Mouse (Mus musculus) retina, postnatal 7 days (tissue): ENCODE data around the gene Ppp1r3a.
"Not testable (repeated sequence)": the region's sequence is repeated elsewhere in the genome, so short reads cannot be mapped to it uniquely, and the experiment has no call there.

Experiments
- DNase-seq: peaks from one replicate; pipeline ENCODE4 v3.0.0-alpha.2; 2012; ENCODE audit warnings: low read depth, low spot score

Gene Ppp1r3a

DNA sequence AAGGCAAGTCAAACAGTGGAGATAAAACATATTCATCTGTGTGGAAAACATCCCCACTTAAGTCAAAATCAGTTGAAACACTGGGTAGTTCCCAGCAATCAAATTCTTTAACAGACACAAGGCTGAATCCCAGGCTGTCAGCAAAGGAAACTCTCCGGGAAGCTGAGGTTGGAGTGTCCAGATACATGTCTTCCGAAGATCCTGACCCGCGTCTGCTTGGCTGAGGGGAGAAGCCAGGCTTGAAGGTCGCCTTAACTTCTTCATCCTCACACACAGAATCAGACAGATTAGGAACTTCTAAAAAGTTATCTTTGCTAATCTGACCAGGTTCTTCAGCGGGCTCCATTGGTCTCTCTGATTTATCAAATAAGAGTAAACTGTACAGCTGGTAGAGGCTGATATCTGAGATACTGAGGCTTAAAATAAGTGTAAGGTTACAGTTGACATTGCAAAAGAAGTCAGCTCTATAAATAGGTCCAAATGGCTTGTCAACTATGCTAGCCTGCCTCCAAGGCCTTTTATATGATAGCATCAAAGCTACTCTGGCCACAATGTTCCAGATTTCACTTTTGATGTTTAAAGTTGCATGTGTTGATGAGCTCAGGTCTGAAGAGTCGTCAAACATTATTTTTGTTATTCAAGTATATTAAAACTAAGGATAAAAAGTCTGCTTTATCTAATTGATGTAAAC is at the start of gene Ppp1r3a:
Gene Ppp1r3a, minus strand, starts transcription at position 374 of the 691 bp plus-strand sequence.
- DNase-seq: no peak

DNA sequence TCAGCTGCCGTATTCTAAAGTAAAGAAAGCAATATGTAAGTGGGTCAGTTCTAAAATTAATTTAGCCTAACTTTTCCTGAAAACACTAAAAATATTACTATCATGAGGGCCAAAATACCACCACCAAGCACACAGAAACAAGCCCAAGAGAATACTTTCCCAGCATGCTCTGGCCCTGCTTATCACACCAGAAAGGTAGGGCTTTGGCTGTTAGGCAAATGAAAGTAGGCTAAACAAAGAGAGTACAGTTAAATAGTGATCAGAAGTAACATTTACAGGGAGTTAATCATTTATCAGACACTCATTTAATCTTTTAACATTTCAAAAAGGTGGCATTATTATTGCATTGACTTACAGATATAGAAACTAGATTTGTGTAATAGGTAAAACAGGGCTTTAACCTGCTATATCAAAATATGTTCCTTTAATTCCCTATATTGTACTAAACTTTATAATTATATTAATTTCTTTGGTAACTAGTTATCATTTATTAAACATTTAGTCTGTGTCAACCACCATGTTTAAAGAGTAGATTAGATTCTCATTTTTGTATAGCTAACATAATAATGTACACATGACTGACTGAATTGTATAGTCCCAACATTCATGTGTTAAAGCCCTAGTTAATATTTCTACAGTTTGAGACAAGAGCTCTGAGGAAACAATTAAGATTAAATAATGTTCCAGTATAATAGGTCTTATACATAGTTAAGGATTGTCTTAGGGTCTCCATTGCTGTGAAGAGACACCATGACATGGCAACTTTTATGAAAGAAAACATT is 32.3 kb upstream of the Ppp1r3a start:
- DNase-seq: no peak

DNA sequence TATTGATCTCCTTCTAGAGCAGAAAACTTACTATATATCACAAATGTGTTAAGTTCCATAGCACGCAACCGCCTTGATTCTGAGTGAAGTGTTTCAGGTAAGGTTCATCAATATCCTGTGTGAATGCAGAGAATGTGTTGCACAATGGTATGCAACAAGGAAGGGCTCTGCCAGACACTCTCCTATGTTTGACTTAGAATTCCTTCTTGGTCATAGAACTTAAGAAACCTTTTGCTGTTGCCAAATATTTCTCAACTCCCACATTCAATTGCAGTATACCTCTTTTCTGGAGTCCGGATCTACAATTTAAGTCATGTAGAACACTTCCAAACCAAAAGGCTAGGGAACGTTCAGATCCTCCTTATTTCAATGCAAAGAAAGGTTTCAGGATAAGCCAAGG is 22.8 kb upstream of the Ppp1r3a start:
- no peak for DNase-seq

DNA sequence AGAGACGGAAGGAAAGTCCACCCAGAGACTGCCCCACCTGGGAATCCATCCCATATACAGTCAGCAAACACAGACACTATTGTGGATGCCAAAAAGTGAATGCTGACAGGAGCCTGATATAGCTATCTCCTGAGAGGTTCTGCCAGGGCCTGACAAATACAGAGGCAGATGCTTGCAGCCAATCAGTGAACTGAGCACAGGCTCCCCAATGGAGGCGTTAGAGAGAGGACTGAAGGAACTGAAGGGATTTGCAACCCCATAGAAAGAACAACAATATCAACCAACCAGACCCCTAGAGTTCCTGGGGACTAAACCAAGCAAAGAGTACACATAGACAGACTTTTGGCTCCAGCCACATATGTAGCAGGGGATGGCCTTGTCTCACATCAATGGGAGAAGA is 16.6 kb upstream of the Ppp1r3a start:
- DNase-seq: no peak

GRCm38 (mm10) chr6:14757486-14757885 is 2.4 kb upstream of the Ppp1r3a start:
- DNase-seq: no peak

- DNase-seq: no peak
Observed at GRCm38 (mm10) chr6:14753512-14753911, 1.6 kb downstream of the Ppp1r3a start.

DNA sequence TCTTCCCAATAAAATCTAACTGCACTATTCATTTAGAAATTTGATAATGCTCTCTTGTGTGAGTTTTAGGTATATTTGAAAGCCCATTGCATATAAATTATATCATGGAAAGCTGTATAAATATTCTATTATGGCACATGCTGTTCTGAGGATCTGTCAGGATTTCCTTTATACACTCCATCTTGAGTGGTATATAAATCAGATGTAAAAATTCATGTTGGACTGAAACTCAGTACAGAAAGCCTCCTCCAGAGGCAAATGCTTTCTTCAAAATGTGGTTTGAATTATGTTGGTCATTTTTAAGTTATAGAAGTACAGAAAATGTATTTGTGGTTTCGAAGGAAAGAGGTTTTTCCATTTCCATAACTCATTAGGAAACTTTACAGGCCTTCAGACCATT is 2.9 kb downstream of the Ppp1r3a start:
- no peak for DNase-seq

GRCm38 (mm10) chr6:14747000-14747399 is 8.1 kb downstream of the Ppp1r3a start:
- no peak for DNase-seq

- no peak for DNase-seq
Observed at GRCm38 (mm10) chr6:14736017-14736416, 19.1 kb downstream of the Ppp1r3a start.

DNA sequence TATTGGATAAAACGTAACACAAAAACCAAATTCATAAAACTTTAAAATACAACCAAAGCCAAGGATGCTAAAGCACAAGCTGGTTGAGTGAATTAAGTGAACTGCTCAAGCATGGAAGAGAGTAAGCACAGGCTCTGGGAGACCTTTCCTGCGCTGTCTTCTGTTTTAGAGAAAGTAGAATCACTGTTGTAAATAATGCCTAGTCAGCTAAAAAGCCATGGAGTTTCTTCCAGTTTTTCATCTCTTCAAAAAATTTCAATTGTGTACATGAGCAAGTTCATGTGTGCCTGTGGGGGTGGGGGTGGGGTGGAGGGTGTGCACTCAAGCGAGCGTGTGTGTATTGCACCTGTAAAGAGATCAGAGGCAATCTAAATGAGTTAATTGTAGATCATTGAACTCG is 24.1 kb downstream of the Ppp1r3a start:
- DNase-seq: no peak

- DNase-seq: no peak
Observed at GRCm38 (mm10) chr6:14720772-14721414, 34.2 kb downstream of the Ppp1r3a start.

DNA sequence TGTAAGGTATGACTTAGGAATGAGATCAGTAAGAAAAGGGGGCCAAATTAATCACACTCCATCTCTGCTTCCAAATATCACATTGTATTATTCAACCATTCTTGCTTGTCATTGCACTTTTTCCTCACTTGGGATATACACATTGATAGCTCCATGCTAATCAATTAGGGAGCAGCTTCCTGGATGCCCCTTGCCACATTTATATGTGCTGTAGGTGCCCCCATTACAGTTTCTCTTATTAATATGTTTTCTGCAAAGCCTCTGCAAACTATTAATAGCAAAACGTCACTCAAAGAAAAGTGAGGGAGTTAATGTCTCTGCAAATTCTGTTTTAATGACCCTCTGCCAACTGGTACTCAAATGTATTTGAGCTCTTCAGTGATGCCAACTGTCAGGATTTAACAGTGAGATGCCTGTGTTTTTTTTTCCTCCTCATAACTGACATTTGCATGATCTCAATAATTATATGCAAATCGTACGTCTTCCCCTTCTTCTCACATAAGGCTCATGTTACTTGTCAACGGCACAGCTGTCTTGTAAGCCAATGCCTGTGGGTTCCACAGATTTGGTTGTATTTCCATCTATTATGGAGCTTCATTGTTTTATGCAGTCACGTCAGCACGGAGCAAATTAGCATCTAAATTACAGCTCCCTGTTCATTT is 34.8 kb downstream of the Ppp1r3a start:
- no peak for DNase-seq

DNA sequence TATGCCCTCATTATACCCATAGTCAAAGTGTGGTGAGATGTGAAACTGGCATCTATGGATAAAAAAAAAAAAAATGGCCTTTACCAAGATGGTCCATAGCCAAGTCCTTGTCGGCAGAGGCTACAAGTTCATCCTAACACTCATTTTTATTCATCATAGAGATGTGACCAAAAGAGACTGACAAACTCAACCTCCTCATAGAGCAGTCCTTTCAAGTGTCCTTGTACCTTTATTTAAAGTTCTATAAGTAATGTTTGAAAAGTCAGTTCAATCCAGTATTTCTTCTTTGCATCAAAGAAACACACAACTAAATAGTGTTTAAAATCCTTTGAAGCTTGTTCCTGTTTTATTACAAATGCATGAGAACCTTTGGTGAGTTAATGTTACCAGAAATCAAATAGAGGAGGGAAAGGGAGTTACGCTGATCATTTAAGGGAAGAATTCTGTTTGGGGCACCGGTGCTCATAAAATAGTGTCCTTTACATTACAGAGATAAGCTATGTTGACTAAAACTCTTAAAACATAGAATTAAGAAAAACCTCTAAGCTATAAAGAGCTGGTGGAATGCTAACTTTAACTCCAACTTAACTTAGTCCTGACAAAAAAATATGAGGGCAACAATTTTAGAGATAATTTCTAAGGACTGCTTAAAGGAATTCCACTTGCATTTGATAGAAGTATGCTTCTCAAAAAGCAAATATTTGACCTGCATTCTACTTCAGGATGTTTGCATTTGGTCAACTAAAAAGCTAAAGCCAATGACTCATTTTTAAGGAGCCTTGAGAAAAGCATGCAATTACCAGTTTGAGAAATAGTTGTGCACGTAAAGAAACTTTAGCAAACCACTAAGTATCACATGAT is 39.7 kb downstream of the Ppp1r3a start:
- DNase-seq: no peak

GRCm38 (mm10) chr6:14712146-14712545 is 42.9 kb downstream of the Ppp1r3a start:
- DNase-seq: no peak

- DNase-seq: no peak
Observed at GRCm38 (mm10) chr6:14700030-14700429, 55.0 kb downstream of the Ppp1r3a start.

GRCm38 (mm10) chr6:14679231-14679887 is 75.7 kb downstream of the Ppp1r3a start:
- DNase-seq: not testable (repeated sequence)

DNA sequence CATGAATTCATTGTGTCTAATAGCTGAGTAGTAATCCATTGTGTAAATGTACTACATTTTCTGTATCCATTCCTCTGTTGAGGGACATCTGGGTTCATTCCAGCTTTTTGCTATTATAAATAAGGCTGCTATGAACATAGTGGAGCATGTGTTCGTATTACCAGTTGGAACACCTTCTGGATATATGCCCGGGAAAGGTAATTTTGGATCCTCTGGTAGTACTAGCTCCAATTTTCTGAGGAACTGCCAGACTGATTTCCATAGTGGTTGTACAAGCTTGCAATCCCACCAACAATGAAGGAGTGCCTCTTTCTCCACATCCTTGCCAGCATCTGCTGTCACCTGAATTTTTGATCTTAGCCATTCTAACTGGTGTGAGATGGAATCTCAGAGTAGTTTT is 86.1 kb downstream of the Ppp1r3a start:
- DNase-seq: not testable (repeated sequence)

DNA sequence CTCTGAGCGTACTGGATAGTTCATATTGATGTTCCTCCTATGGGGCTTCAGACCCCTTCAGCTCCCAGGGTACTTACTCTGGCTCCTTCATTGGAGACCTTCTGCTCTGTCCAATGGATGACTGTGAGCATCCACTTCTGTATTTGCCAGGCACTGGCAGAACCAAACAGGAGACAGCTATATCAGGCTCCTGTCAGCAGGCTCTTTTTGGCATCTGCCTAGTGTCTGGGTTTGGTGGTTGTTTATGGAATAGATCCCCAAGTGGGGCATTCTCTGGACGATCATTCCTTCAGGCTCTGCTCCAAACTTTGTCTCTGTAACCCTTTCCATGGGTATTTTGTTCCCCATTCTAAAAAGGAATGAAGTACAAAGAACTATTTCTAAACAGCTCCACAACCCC is 87.4 kb downstream of the Ppp1r3a start:
- not testable (repeated sequence) for DNase-seq
